Mouse (Mus musculus): Measurements from ENCODE around the gene Cep55. TPM values are rescaled to one million over a fixed set of nuclear protein-coding genes. Genes with fewer than 3 reads are reported as not detected.

Gene Cep55
- 2.7 TPM for polyA plus RNA-seq (2017; shearing (Covaris generic))

DNA sequence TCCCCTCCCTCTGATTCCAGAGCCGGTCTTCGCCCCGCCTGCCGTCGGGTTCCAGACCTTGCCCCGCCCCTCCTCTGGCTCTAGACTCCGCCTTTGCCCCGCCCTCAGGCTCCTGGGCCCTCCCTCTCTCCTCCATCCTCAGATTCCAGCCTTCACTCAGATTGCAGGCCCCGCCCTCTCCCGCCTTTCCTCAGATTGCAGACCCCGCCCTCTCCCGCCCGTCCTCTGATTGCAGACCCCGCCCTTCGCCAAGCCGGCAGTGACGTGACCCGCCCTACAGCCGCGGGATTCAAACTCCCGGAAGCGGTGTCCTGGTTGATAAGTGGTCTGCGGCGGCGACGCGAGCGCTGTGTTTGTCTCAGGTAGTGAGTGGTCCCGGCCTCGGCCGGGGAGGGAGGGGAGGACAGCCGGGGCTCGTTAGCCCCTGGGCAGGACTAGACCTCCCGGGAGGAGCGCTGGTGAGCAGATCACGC is at the start of gene Cep55:
TSS of gene Cep55 (plus strand) at position 292 of the 473 bp plus-strand sequence.

DNA sequence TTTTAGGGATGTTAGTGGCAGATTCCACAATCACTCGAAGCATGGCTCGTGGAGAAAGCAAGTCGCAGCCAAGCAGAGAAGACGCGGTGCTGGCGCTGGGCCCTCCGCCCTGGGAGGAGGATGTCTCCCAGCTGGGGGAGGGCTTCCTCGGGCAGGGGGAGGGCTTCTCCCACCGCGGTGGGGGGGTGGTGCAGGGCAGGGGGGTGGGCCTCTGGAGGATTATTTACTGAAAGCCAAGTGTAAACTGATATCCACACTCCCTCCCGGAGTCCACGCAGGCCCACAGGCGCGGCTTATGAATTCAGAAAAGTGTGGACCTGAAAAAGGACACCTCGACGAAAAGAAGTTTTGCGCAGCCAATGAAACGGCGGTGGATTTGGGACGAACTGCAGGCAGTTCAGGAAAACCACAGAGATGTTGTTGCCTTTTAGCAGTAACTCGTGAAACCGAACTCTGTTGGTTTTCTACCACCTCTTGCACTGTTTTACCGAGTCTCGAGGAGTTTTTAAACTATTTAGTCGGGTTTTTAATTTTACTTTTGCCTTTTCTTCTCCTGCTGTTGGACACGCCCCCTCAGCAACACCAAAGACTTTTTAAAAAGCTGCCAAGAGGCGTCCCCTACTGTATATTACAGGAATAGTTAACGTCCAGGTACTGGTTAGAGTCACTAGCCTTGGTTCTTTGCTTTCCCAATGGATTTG is 11.4 kb upstream of the Cep55 start, which contains the start of gene Myof:
TSS of gene Myof (minus strand) at position 297 of the 701 bp plus-strand sequence.

DNA sequence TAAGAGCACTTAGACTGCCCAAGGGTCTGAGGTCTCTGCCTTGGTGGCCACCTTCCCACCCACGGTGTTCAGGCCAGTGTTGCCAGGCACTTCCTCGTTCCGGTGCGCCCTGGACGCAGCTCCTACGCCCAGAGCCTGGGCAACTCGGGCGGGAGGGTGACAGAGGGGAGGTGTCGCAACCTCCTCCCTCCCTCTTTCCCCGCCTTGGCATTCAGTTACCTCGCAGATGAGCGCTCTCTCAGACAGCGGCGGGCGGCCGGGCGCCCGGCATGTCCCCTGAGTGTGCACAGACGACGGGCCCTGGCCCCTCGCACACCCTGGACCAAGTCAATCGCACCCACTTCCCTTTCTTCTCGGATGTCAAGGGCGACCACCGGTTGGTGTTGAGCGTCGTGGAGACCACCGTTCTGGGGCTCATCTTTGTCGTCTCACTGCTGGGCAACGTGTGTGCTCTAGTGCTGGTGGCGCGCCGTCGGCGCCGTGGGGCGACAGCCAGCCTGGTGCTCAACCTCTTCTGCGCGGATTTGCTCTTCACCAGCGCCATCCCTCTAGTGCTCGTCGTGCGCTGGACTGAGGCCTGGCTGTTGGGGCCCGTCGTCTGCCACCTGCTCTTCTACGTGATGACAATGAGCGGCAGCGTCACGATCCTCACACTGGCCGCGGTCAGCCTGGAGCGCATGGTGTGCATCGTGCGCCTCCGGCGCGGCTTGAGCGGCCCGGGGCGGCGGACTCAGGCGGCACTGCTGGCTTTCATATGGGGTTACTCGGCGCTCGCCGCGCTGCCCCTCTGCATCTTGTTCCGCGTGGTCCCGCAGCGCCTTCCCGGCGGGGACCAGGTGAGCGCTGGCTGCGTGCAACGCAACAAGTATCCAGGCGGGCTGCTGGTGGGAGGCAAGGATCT is 42.3 kb downstream of the Cep55 start, which contains the start of gene Ffar4:
TSS of gene Ffar4 (plus strand) at position 214 of the 901 bp plus-strand sequence.

Other genes starting within 250 kb of the Cep55 start
- 0.14 TPM for gene Myof, start 11.4 kb upstream of the Cep55 start, polyA plus RNA-seq (2017; shearing (Covaris generic))
- gene Ffar4, start 42.1 kb downstream of the Cep55 start, polyA plus RNA-seq (2017; shearing (Covaris generic)), result not detected
- gene Rbp4, start 70.3 kb downstream of the Cep55 start, polyA plus RNA-seq (2017; shearing (Covaris generic)), result not detected
- gene Pde6c, start 77.8 kb downstream of the Cep55 start, polyA plus RNA-seq (2017; shearing (Covaris generic)), result not detected
- 17.1 TPM for gene Fra10ac1, start 169.1 kb downstream of the Cep55 start, polyA plus RNA-seq (2017; shearing (Covaris generic))
- not detected for gene Lgi1, start 209.5 kb downstream of the Cep55 start, polyA plus RNA-seq (2017; shearing (Covaris generic))